Mouse (Mus musculus) C3H10T1/2 (cell line): ENCODE measurements around the gene Dzank1. TPM values are rescaled to one million over a fixed set of nuclear protein-coding genes. Genes with fewer than 3 reads are reported as not detected.

ENCODE experiments used
- polyA plus RNA-seq, 2 experiments: library from polyadenylated mRNA; unstranded; fragments of >200 nt; fragmentation: generic; extraction: Trizol; gene quantifications; one replicate each; pipeline ENCODE4 v1.2.1; 2012; ENCODE audit warnings: missing spikeins in 2 of 2

Dzank1 gene
- under 1 TPM; 0.01 to 0.40 TPM for polyA plus RNA-seq

GRCm38 (mm10) chr2:144526981-144527820, at the start of gene Dzank1, which contains the start of gene Polr3f:
Gene Dzank1 (minus strand): TSS chr2:144527414.
Gene Polr3f (plus strand): TSS chr2:144527718.

GRCm38 (mm10) chr2:144555820-144556552, 28.8 kb upstream of the Dzank1 start, which contains the start of gene Sec23b:
Gene Sec23b (plus strand): TSS chr2:144556229.

DNA sequence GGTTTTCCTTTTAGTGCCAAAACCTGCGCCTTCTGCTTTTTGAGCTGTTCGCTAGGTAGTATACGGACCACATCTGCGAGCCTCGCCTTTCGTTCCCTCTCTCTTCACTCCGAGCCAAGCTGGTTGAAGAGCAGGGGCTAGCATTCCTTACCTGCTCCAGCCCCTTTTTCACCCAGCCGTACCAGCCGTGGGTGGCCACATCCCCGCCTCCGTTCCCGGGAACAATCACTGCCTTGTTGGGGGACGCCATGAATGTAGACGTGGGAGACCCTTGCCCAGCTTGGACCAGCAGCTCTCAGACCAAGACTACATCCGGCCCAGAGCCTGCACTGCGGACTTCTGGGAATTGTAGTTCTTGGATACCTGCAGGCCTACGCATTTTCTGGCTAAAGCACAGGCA, 23.3 kb upstream of the Dzank1 start, which contains the start of gene Rbbp9:
Gene Rbbp9 (minus strand): TSS at position 341 of the 400 bp plus-strand sequence.

Other genes with a start within 250 kb of the Dzank1 start
- gene Ovol2, start 195.3 kb downstream of the Dzank1 start, polyA plus RNA-seq = not detected
- gene Kat14, start 158.4 kb downstream of the Dzank1 start, polyA plus RNA-seq = 10 to 100 TPM; 14.9 to 18.8 TPM
- 1 to 10 TPM in 1 of 2 experiments, not detected in 1; 2.9 TPM for gene Pet117, start 158.4 kb downstream of the Dzank1 start, polyA plus RNA-seq
- 1 to 10 TPM in 1 of 2 experiments, under 1 TPM in 1; 0.33 to 2.7 TPM for gene Polr3f, start 304 bp upstream of the Dzank1 start, polyA plus RNA-seq
- 10 to 100 TPM in 1 of 2 experiments, under 1 TPM in 1; 0.46 to 10.9 TPM for gene Rbbp9, start 23.5 kb upstream of the Dzank1 start, polyA plus RNA-seq
- 10 to 100 TPM; 14.4 to 26.7 TPM for gene Sec23b, start 28.8 kb upstream of the Dzank1 start, polyA plus RNA-seq
- gene Smim26, start 66.6 kb upstream of the Dzank1 start, polyA plus RNA-seq = 10 to 100 TPM in 1 of 2 experiments, 1 to 10 TPM in 1; 6.6 to 34.3 TPM
- gene Dtd1, start 72.5 kb upstream of the Dzank1 start, polyA plus RNA-seq = 1 to 10 TPM in 1 of 2 experiments, under 1 TPM in 1; 0.97 to 5.9 TPM